Mouse (Mus musculus) layer of hippocampus, adult 18-20 months (tissue): Measurements from ENCODE around the gene Wasf2. TPM values are rescaled to one million over a fixed set of nuclear protein-coding genes. Genes with fewer than 3 reads are reported as not detected.
"Not testable (repeated sequence)": the region's sequence is repeated elsewhere in the genome, so short reads cannot be mapped to it uniquely, and the experiment has no call there.

Source experiments
- DNase-seq, 2 experiments: peaks; one replicate each; pipeline ENCODE4 v3.0.0; 2022; ENCODE audit warnings: low spot score in 2 of 2
- total RNA-seq, 2 experiments: library from RNA; stranded (reverse); gene quantifications; 2 replicates each; pipeline ENCODE4 v1.2.3; 2021

Wasf2 gene
- total RNA-seq, 2 experiments from 2014 or later: 27.4 to 32.6 TPM

DNA sequence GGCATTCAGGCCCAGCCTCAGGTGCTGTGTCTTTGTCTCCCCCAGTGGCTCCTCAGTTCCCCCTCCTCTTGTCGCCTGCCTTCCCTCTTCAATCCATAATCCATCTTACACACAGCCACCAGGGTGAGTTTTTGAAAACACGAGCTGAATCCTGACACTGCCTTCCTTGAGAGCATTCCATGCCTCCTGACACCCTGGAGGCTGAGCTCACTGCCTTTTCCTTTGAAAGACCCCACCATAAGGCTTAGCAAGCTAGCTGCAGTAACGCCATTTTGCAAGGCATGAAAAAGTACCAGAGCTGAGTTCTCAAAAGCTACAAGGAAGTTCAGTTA, 34.6 kb upstream of the Wasf2 start:
- DNase-seq: peak in 1 of 2 experiments; percentile 33

- not testable (repeated sequence) for DNase-seq
Measured at GRCm38 (mm10) chr4:133096671-133097070, 33.6 kb upstream of the Wasf2 start.

GRCm38 (mm10) chr4:133101751-133102150, 28.6 kb upstream of the Wasf2 start:
- no peak for DNase-seq

GRCm38 (mm10) chr4:133103525-133104193, 26.6 kb upstream of the Wasf2 start:
- DNase-seq: no peak

DNA sequence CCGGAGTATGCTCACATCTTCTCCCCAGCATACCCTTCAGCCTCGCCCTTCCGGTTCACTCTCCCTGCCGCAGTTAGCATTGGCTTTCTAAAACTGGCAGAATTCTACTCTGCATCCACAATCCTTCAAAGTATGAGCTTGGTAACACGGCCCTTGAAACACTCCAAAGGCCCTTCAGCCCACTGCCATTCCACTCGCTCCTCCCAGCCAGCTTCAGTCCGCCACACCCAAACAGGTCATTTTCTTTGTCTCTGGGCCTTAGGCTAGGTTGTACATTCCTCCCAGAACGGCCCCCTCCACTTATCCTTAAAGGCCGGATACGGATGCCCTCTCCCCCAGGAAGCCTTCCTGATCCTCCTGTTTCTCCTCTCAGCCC, 26.1 kb upstream of the Wasf2 start:
- no peak for DNase-seq

DNA sequence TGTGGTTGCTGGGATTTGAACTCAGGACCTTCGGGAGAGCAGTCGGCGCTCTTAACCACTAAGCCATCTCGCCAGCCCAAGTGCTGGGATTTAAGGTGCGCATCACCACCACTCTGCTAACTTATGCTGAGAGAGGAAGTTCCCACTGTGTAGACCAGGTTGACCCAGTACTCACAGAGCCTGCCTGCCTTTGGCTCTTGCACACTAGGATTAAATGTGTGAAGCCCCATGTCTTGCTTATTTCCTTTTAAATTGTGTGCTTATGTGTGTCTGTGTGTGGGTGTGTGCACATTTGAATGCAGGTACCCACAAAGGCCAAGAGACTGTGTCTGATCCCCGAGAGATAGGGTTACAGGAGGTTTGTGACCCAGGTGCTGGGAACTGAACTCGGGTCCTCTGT, 23.6 kb upstream of the Wasf2 start:
- DNase-seq: no peak

GRCm38 (mm10) chr4:133107788-133108281, 22.5 kb upstream of the Wasf2 start:
- DNase-seq: peak in 1 of 2 experiments; percentile 21

DNA sequence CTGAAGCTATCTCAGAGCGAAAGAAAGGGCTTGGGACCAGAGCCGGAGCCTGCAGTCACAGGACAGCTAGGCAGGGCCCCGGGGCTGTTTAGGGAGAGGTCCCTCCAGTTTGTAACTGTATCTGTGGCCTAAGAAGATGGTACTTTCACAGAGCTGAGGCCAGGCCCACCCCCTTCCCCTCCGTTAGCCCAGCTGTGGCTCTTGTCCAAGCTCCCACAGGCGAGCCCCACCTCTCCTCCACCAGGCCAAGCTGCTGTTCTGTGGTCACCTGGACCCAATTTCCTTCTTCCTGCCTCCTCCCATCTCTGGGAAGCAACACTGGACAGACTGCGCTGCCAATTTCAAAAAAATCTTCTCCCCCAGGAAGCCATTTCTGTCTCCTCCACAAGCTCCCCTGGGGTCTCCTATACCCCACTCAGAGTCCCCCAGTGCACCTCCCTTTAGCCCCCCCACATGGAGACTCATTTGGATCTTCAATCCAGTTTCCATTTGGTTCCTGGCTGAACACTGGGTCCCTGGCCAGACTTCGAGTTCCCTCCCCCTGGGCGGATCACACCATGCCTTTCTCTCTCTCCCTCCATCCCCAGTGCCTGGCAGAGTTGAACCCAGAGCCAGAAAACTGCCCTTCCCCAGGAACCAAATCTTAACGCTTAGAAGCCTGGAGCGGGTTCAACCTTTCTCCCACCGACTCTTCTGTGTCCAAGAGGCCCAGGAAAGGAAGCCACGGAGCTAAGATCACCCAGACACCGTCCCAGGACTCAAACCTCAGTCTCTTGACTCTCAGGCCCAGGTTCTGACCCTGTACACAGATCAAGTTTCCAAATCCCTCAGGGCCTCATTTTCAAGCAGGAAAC, 21.6 kb upstream of the Wasf2 start:
- peak in 1 of 2 experiments; percentile 40 for DNase-seq

- DNase-seq: no peak
Measured at GRCm38 (mm10) chr4:133109335-133109801, 20.9 kb upstream of the Wasf2 start.

DNA sequence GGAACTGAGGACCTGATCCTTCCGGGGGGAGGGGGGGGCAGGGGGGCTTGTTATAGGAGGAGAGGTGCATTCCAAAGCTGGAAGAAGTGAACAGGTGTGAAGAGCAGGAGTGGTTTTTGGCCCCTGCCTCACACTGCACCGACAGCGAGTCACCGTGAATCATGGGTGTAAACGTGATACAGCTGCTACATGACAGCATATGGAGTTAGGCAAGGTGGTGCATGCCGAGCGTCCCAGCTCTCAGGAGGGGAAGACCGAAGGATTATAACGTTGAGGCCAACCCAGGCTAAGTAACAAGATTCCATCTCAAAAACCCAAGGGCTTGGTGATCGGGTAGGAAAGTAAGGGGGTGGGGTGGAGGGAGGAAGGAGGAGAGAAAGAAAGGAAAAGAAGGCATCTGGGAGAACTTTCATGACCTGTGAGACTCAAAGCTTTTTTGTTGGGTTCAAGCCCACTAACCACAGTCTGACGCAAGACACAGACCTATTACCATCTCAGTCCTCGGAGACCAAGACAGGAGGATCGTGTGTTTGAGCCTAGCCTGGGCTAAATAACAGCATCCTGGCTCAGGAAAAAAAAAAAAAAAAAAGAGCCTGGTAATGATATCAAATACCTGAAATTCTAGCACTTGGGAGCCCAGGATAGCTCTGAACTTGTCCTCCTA, 18.0 kb upstream of the Wasf2 start:
- DNase-seq: no peak

GRCm38 (mm10) chr4:133113351-133113882, 16.9 kb upstream of the Wasf2 start:
- no peak for DNase-seq

DNA sequence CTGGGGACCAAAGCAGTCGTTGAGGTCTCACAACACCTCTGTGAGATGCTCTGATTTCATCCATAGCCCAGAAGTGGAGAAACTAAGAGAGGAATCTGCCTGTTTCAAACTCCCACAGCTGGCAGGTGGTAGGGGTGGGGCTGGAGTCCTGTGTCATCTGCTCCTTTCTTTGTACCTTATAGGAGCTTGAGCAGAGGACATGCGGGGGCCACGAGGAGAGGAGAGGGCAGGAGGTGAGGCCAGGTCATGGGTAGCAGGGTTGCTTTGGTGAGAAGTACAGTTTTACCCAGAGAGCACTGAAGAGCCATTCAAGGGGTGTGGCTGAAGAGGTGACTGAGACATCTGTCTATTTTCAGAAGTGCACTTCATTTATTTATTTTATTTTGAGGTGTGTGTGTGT, 15.5 kb upstream of the Wasf2 start:
- no peak for DNase-seq

- no peak for DNase-seq
Measured at GRCm38 (mm10) chr4:133115721-133116429, 14.4 kb upstream of the Wasf2 start.

DNA sequence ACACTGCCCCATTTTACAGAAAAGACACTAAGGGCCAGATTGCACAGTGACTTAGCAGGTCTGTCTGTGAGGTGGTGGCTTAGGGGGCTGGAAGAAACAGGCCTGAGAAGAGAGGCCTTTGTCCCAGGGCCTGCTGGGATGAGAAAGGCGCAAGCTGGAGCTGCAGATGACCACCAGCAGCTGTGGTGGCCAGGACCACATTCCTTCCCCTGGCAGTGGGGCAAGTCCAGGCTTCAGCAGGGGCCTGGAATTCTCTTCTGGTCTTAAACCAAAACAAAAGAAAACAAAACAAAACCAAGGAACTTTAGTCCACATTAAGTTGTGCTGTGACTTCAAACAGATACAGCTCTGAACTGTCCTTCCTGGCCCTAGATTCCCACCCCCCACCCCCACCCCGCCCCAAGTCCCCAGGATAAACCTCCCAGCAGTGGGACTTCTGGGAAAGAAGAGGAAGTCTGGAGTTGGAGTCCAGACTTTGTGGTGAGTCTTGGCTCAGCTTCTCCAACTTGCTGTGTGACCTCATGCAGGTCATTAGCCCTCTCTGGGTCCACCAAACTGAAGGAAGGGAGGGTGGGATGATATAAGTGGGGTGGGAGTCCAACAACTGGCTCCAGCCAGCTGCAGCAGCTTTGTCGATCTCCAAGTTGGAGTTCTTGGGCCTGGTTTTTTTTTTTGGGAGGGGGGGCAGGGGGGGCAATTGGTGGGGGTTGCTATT, 13.4 kb upstream of the Wasf2 start:
- DNase-seq: no peak

GRCm38 (mm10) chr4:133117556-133118411, 12.5 kb upstream of the Wasf2 start:
- peak in 1 of 2 experiments; percentile 42 for DNase-seq

GRCm38 (mm10) chr4:133118775-133119375, 11.4 kb upstream of the Wasf2 start:
- DNase-seq: no peak

GRCm38 (mm10) chr4:133119579-133119978, 10.7 kb upstream of the Wasf2 start:
- no peak for DNase-seq

DNA sequence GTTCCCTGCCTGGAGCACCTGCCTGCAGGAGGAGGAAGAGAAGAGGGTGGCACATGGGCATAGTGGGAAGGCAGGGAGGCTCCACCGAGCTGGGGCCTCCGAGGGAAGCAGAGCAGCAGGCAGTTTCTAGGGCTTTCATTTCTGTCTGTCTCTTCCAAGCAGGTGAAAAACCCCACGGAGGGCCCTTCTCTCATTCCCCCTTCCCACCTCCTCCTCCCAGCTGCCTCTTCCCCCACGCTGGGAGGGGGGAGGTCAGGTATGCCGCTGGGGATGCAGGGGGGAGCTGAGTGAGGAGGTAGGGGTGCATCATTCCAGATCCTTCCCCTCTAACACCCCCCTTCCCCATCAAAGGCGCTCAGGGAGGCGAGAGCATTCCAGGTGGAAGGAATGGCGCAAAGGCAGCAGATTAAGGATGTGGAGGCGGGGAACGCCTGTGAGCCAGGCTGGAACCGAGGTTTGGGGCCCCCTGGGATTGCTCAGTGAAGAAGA, 9.4 kb upstream of the Wasf2 start:
- DNase-seq: no peak

- DNase-seq: no peak
Measured at GRCm38 (mm10) chr4:133121416-133121815, 8.9 kb upstream of the Wasf2 start.
